Mouse (Mus musculus) liver, postnatal 0 days (tissue): ENCODE measurements around the gene Zscan2. TPM values are rescaled to one million over a fixed set of nuclear protein-coding genes. Genes with fewer than 3 reads are reported as not detected.
A peak's percentile ranks its signal among the peaks of the same experiment; 100 is the strongest.
"Not testable (repeated sequence)": the region's sequence is repeated elsewhere in the genome, so short reads cannot be mapped to it uniquely, and the experiment has no call there.

Source experiments
- ATAC-seq: fragments of 200-750 bp; cut with Nextera tagmentation; 2 replicates; pipeline ENCODE4 v1.8.0; 2017; ENCODE audit warnings: mild to moderate bottlenecking, moderate library complexity
- DNase-seq: peaks from one replicate; pipeline ENCODE4 v3.0.0-alpha.2; 2016
- H3K27ac ChIP-seq: fragments of 300-500 bp; sonication (generic); 2 replicates; pipeline ENCODE4 v1.5.1; 2014; ENCODE audit warnings: antibody characterized with exemption, moderate library complexity, mild to moderate bottlenecking, low read depth
- H3K27me3 ChIP-seq: fragments of 300-500 bp; sonication (generic); 2 replicates; pipeline ENCODE4 v1.6.1; 2014; ENCODE audit warnings: low read length, control low read depth, mixed read lengths; ENCODE audit not compliant: insufficient read depth
- H3K36me3 ChIP-seq: fragments of 300-500 bp; sonication (generic); replicated peaks from 2 replicates; pipeline ENCODE4 v1.6.1; 2014; ENCODE audit warnings: mild to moderate bottlenecking, control low read depth, low read length, moderate library complexity, mixed read lengths; ENCODE audit not compliant: insufficient read depth
- H3K4me1 ChIP-seq: fragments of 300-500 bp; sonication (generic); 2 replicates; pipeline ENCODE4 v1.6.1; 2014; ENCODE audit warnings: antibody characterized with exemption, mild to moderate bottlenecking, control low read depth; ENCODE audit not compliant: insufficient read depth
- H3K4me2 ChIP-seq: fragments of 300-500 bp; sonication (generic); 2 replicates; pipeline ENCODE4 v1.6.1; 2014; ENCODE audit warnings: low read depth, mild to moderate bottlenecking, low read length, moderate library complexity, mixed read lengths
- H3K4me3 ChIP-seq: fragments of 300-500 bp; sonication (generic); 2 replicates; pipeline ENCODE4 v1.5.1; 2014; ENCODE audit warnings: low read depth, low read length
- H3K9ac ChIP-seq: fragments of 300-500 bp; sonication (generic); replicated peaks from 2 replicates; pipeline ENCODE4 v1.6.1; 2014; ENCODE audit warnings: mild to moderate bottlenecking, moderate library complexity
- H3K9me3 ChIP-seq: fragments of 300-500 bp; sonication (generic); 2 replicates; pipeline ENCODE4 v1.6.1; 2016; ENCODE audit warnings: mild to moderate bottlenecking, control low read depth, low read length, mixed read lengths
- CTCF ChIP-seq: sonication (generic); IDR thresholded peaks from 2 replicates; pipeline ENCODE4 v1.5.1; 2016; ENCODE audit warnings: antibody characterized with exemption, low read depth
- EP300 ChIP-seq: IDR thresholded peaks from 2 replicates; pipeline ENCODE4 v1.6.1; 2016; ENCODE audit warnings: antibody characterized with exemption, low read depth, mild to moderate bottlenecking
- WGBS: fragments of 180-500 bp; shearing (Covaris S2); extraction: QIAGEN DNeasy Blood & Tissue Kit; methylation state at CpG from one replicate; pipeline ENCODE4 v1.1.7; 2014; ENCODE audit not compliant: insufficient replicate concordance; 5-methylcytosine and 5-hydroxymethylcytosine counted together
- polyA plus RNA-seq: library from polyadenylated mRNA; unstranded; fragments of >200 nt; fragmentation: Nextera tagmentation; extraction: Ambion mirVana; gene quantifications from 2 replicates; pipeline ENCODE4 v1.2.1, GENCODE M21; 2015

The Zscan2 gene
- polyA plus RNA-seq, 1 experiment from 2014 or later: 0.47 TPM

DNA sequence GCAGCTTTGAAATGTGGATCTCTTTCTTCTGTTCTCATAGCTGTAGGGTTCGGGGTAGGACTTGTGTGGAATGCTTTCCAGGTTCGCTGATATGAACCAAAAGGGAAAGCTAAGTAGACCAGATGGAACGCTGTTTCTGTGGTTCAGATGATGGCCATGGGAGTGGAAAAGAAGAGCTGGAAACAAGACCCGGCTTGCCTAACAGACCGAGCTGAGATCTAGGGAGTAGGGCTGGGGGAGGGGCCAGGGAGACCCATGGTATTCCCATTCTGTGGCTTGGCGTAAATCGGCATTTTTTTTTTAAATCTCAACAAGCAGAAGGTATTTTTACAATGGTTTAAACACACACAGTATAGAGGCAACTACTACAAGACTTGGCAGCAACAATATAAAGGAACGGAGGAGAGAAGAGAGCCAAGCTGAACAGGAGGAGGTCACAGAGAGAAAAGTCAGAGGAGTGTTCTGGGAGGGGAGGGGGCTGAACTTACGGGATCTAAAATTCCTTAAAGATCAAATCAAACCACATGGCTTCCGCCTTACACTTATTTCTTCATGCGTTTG lies 34.8 kb upstream of the Zscan2 start, which contains the start of gene Iqgap1:
Iqgap1 (minus strand) TSS at position 132 of the 561 bp plus-strand sequence.
- Histone ChIP-seq H3K4me2 (no peak within 1 kb of the TSS), H3K4me3 (no peak within 1 kb of the TSS), H3K27ac (no peak within 1 kb of the TSS), H3K27me3 (no peaks in the 10 kb centered on the region), H3K4me1 (peaks cover 13% of the 10 kb centered on the region), H3K9ac (no peak within 1 kb of the TSS), H3K9me3 (no peaks in the 10 kb centered on the region), H3K36me3 (no peaks in the 10 kb centered on the region)
- ATAC-seq: no peak
- 87% methylated on average over 11 of the region's 11 CpGs for WGBS
- TF ChIP-seq CTCF (no peak), EP300 (no peak)
- no peak for DNase-seq

DNA sequence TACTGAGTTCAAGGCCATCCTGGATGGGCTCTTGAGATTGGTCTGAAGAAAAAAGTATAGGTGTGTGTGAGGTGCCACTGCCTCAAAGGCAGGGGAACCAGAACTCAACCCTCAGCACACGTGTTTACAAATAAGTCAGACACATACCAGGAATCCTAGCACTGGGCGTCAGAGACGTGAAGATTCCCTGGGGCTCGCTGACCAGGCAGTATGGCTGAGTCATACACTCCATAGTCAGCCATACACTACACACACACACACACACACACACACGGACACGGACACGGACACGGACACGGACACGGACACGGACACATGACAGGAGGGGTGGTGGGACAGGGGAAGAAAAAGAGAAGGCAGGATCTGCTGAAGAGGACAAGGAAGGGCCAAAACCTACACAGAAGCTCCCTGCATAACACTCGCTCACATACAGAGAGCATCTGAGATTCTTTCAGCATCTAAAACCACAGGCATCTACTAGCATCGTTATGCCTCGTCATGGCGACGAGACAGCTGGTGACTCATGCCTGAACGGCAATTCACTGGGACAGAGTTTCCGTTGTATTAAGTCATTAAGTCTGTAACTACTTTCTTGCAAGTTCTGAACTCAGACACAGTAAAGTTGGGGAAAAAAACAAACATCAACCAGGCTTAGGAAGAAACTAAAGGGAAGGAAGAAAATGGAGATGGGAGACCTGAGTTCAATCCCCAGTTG lies 32.4 kb upstream of the Zscan2 start:
- Histone ChIP-seq H3K9ac (no peak overlapping the region), H3K4me2 (no peak overlapping the region), H3K27ac (no peak overlapping the region; the same call in 1 of the 2 replicates), H3K4me3 (no peak overlapping the region), H3K27me3 (no peaks in the 10 kb centered on the region), H3K9me3 (no peaks in the 10 kb centered on the region), H3K4me1 (peaks cover 16% of the 10 kb centered on the region; the same call in 1 of the 2 replicates), H3K36me3 (no peaks in the 10 kb centered on the region)
- WGBS: 63% methylated on average over 18 of the region's 18 CpGs
- ATAC-seq (no peak), DNase-seq (no peak)
- TF ChIP-seq EP300 (no peak), CTCF (no peak)

DNA sequence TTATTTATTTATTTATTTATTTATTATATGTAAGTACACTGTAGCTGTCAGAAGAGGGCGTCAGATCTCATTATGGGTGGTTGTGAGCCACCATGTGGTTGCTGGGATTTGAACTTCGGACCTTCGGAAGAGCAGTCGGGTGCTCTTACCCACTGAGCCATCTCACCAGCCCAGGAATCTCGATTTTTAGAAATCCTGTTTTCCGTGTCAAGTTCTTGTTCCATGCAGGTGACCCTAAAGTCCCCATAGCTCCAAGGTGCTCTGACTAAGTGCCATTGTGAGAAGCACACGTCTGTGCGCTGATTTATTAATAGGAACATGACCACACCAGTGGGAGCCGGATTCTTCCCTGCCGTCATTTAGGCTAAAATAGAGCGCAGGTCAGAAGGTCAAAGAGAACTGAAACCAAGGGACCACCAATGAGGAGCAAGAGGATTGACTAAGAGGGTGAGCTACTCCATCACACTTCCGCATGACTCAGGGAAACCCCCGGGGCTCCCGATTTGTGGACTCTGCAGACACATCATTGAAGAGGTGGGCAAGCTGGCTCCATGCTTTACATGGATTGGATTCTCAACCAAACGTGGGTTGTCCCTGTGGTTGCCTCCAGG lies 30.4 kb upstream of the Zscan2 start:
- no peak overlapping the region for H3K4me2 ChIP-seq
- no peaks in the 10 kb centered on the region for H3K27me3 ChIP-seq
- 69% methylated on average over 15 of the region's 15 CpGs for WGBS
- peak; percentile 36; the same call in 1 of the 2 replicates for ATAC-seq
- H3K27ac ChIP-seq: no peak overlapping the region
- TF ChIP-seq EP300: no peak
- no peak for TF ChIP-seq CTCF
- H3K9me3 ChIP-seq: no peaks in the 10 kb centered on the region
- no peak overlapping the region for H3K9ac ChIP-seq
- H3K4me3 ChIP-seq: no peak overlapping the region
- DNase-seq: peak; percentile 26
- peaks cover 8% of the 10 kb centered on the region; the same call in 1 of the 2 replicates for H3K4me1 ChIP-seq
- no peaks in the 10 kb centered on the region for H3K36me3 ChIP-seq

DNA sequence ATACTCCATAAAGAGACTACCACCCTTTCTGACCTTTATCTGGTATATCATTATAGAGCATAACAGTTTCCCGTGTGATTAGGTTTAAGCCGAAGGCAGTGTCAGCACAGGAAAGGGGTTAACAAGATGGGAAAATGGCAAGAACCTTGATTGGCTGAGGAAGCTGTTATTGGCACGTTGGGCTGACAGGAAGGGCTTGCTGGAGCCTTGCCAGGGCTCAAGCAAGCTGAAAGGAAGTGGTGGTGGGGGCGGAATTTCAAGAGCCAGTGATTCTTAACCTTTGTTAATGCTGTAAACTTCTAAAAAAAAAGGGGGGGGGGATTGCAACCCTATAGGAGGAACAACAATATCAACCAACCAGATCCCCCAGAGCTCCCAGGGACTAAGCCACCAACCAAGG lies 28.5 kb upstream of the Zscan2 start:
- H3K4me2 ChIP-seq: no peak overlapping the region
- 18% methylated on average over 4 of the region's 4 CpGs for WGBS
- ATAC-seq: no peak

DNA sequence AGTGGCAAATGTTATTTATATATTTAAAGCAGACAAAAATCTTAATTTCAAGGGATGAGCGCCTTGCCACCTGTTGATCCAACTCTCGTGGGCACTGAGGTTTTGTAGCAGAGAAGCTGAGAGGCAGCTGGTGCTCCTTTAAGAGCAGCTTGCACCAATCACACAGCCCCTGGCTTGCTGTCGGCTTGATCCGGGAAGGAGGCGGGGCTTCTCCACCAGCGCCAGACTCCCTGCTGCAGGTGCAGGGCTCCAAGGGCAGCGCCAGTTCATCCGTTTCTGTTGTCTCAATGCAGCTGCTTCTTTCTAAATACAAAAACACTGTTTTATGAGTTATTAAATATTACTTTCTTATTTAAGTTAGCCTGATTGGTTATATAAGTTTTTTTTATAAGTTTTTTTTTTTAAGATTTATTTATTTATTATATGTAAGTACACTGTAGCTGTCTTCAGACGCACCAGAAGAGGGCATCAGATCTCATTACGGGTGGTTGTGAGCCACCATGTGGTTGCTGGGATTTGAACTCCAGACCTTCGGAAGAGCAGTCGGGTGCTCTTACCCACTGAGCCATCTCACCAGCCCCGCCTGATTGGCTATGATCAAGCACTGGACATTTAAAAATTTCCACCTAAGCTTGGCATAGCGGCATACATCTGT lies 27.6 kb upstream of the Zscan2 start:
- ATAC-seq: peak; percentile 81
- H3K27me3 ChIP-seq: not testable (repeated sequence)

More for the DNA sequence above, 28.5 kb upstream of the Zscan2 start:
- H3K9ac ChIP-seq: no peak overlapping the region
- peaks cover 8% of the 10 kb centered on the region; the same call in 1 of the 2 replicates for H3K4me1 ChIP-seq
- H3K36me3 ChIP-seq: no peaks in the 10 kb centered on the region
- no peak overlapping the region for H3K4me3 ChIP-seq
- no peak for TF ChIP-seq EP300
- H3K27me3 ChIP-seq: no peaks in the 10 kb centered on the region
- no peaks in the 10 kb centered on the region for H3K9me3 ChIP-seq
- no peak overlapping the region for H3K27ac ChIP-seq
- DNase-seq: peak; percentile 60

More for the DNA sequence above, 27.6 kb upstream of the Zscan2 start:
- H3K9ac ChIP-seq, H3K27ac ChIP-seq, H3K36me3 ChIP-seq, H3K4me1 ChIP-seq, H3K4me3 ChIP-seq, H3K9me3 ChIP-seq: not testable (repeated sequence)
- WGBS: 17% methylated on average over 13 of the region's 14 CpGs
- H3K4me2 ChIP-seq: peak overlapping the region; percentile 48
- DNase-seq: peak; percentile 80
